Mouse (Mus musculus): ENCODE measurements at regions not wholly inside any gene's neighbourhood (a gene's known extent, or its start where the extent isn't known, plus 50 kb on each side); places are given as distances from the start of the nearest gene placed in this dataset.
"Not testable (repeated sequence)": the region's sequence is repeated elsewhere in the genome, so short reads cannot be mapped to it uniquely, and the experiment has no call there.

- DNase-seq (ENCODE audit: extremely low spot score, low spot score): no peak
Observed at GRCm38 (mm10) chr2:171985813-171986572, 57.3 kb downstream of the Cbln4 start.

DNA sequence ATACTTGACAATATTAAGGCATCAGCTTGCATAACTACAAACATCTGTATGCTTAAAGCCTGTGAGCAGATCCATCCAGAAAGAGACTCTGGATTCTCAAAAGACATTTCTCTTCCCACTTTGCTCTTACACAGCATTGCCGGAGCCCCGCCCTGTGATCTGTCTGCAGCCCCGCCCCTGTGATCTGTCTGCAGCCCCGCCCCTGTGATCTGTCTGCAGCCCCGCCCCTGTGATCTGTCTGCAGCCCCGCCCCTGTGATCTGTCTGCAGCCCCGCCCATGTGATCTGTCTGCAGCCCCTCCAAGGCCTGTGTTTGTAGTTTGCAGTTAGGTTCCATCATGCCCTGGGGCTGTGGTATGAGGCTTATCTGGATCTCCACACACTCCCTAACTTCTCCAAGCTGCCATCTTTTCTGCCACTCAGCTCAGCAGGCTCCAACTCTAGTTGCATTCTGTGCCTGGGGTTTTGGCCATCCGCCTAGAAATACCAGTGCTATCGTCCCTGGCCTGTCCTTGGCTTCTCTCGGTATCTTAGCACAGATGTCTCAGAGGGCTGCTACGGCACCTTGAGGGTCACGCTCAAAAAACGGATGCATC lies 73.9 kb downstream of the Cbln4 start:
- DNase-seq (ENCODE audit: extremely low spot score, low spot score): no peak

DNA sequence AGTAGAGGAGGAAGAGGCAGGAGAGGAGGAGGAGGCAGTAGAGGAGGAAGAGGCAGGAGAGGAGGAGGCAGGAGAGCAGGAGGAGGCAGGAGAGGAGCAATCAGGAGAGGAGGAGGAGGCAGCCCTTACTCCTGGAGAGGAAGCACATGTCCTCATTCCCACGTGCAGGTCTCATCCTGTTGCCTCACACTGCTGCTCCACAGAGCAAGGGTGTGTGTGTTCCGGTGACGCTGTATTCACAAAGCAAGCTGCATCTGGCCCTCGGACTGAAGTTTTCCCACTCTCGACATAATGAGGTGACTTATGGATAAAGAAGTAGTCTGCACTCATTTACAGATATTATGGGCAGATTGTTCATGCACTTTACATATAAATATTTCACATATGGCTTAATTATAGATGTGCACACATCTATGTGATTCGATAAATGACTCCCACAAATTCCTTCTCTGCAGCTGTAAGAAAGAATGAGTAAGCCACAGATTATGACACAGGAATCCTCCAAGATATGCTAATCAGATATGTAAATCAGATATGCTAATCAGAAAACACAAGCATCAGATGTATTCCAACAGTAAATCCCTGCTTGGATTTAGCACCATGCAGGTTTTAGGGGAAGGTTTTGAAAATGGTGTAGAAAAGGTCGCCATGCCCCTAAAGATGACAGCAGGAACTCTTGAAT lies 96.6 kb downstream of the Cbln4 start:
- no peak for DNase-seq (ENCODE audit: extremely low spot score, low spot score)

GRCm38 (mm10) chr2:171942671-171943070 lies 100.6 kb downstream of the Cbln4 start:
- DNase-seq (ENCODE audit: extremely low spot score, low spot score): no peak

DNA sequence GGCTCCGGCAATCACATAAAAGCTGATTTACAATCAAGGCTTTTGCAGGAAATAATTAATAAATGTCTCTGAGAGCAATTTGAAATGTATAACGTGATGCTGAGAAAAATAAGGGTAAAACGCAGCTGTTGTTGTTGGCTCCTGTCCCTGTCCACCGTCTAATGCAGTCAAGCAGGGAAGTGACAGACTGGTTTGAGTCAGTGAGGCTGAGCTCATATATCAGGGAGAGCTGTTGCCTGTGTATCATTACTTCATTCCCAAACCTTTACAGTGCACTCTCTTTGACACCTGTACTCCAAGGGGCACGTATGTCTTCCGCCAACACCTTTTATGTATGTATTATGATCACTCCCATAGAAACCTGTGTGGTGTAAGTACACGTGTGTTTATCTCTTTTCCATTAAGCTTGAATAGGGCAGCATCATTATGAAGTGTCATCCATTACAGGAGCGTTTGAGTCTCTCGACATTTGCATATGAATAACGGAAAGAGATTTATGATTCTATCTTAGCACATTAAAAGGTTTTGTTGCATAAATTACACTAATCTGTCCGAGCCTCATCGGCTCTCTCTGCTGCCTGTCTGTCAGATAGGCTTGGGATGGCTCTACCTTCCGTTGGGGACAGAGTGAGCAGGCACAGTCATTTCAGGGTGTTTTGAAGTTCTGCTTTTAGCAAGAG lies 107.5 kb downstream of the Cbln4 start:
- no peak for DNase-seq (ENCODE audit: extremely low spot score, low spot score)

GRCm38 (mm10) chr2:171920960-171921359 lies 122.3 kb downstream of the Cbln4 start:
- DNase-seq (ENCODE audit: extremely low spot score, low spot score): no peak

- no peak for DNase-seq (ENCODE audit: extremely low spot score, low spot score)
Observed at GRCm38 (mm10) chr2:171887306-171887705, 156.0 kb downstream of the Cbln4 start.

DNA sequence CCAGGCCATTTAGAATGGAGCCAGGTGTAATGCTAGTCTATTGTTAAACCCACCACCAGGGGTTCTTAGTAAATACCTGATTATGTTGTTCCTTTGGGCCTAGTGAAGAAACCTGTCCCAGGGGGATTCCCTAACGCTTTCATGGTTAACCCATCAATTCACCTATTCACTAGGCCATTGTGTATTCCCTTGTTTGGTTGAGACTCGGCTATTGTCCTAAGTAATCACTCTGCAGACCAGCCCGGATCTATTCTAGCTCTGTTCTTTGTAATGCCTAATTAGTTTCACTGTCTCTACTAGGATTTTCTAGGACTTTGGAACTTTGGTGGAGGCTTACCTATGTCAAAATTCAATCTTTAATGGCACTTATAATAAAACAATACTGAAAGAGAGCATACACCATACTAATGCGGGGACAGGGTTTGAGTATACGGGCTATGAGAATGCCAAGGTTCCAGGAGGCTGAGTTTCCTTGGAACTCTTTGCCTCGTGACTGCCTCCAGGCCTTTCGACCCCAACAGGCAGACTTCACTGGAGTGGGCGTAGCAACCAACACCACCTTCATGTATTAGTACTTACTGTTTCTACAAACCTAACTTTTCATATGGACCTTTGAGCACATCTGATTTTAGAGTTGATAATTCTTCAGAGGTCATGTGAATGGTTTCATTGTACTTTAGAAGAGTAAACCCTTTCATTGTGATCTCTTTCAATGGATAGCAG lies 163.9 kb downstream of the Cbln4 start:
- DNase-seq (ENCODE audit: extremely low spot score, low spot score): not testable (repeated sequence)

- no peak for DNase-seq (ENCODE audit: extremely low spot score, low spot score)
Observed at GRCm38 (mm10) chr2:171867550-171867949, 175.7 kb downstream of the Cbln4 start.

GRCm38 (mm10) chr2:171864376-171864965 lies 178.8 kb downstream of the Cbln4 start:
- no peak for DNase-seq (ENCODE audit: extremely low spot score, low spot score)

DNA sequence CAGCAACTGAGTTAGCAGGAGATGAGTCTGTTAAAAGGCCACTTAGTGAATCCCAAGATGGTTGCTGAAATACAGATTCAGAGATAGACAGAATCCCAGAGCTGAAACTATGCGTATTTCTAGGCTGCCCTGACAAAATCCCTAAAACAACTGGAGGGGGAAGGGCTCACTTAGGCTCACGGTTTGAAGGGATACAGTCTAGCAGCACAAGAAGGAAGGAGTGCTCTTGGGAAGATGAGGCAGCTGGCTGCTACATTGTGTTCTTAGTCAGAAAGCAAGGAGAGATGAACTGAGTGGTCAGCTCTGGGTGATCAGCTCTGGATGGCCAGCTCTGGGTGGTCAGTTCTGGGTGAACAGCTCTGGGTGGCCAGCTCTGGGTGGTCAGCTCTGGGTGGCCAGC lies 180.6 kb downstream of the Cbln4 start:
- no peak for DNase-seq (ENCODE audit: extremely low spot score, low spot score)

GRCm38 (mm10) chr2:171858894-171859293 lies 184.4 kb downstream of the Cbln4 start:
- no peak for DNase-seq (ENCODE audit: extremely low spot score, low spot score)

DNA sequence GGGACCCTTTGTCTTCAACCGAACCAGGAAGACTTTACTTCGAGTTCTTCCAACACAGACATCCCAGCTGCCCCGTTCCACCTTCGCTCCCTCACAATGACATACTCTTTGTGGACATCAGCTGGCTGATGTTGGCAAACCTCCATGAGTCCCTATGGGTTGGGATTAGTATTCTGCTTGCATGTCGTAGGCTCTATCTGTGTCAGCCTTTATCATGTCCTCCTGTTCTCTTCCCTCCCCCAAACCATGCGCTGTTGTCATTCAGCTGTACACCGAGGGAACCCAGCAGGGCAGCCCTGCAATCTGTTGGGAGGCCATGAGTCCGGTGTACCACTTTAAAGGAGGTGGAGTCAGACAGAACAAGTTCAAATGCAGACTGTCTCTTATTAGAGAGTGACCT lies 186.8 kb downstream of the Cbln4 start:
- no peak for DNase-seq (ENCODE audit: extremely low spot score, low spot score)

DNA sequence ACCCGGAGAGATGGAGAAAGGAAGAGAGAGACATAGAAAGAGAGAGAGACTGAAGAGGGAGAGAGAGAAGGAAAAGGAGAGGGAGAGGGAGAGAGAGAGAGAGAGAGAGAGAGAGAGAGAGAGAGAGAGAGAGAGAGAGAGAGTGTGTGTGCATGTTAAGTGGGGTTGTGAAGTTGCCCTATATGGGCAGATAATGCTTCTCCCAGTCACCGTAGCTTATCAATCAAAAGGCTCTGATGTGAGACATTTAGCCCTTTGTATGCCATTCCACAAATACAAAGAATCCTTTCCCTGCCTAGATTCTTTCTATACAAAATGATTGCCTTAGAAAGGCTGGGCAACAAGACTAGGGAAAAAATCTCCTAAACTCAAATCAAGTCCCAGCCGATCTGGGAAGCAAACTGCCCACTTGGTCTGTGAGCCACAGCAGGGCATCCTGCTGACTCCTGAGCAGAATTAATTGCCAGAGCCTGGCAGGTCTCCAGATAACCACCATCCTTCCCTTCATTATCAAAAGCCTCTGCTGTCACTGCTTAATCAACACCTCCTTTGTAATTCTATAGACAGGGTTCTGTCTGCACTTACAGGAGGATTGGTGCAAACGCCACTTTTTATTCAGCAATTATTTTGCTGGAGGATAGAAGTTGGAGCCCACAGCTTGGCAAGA lies 196.3 kb downstream of the Cbln4 start:
- DNase-seq (ENCODE audit: extremely low spot score, low spot score): no peak

- DNase-seq (ENCODE audit: extremely low spot score, low spot score): no peak
Observed at GRCm38 (mm10) chr2:171840058-171840713, 203.1 kb downstream of the Cbln4 start.

GRCm38 (mm10) chr2:171822156-171822555 lies 221.1 kb downstream of the Cbln4 start:
- no peak for DNase-seq (ENCODE audit: extremely low spot score, low spot score)

- no peak for DNase-seq (ENCODE audit: extremely low spot score, low spot score)
Observed at GRCm38 (mm10) chr2:171818504-171818903, 224.8 kb downstream of the Cbln4 start.

GRCm38 (mm10) chr2:171816685-171817419 lies 226.4 kb downstream of the Cbln4 start:
- DNase-seq (ENCODE audit: extremely low spot score, low spot score): no peak

GRCm38 (mm10) chr2:171812701-171813100 lies 230.6 kb downstream of the Cbln4 start:
- DNase-seq (ENCODE audit: extremely low spot score, low spot score): no peak

All from neural tube, embryonic 10.5 days (tissue).